Mouse (Mus musculus): ENCODE results near the gene Olfr976. TPM values are rescaled to one million over a fixed set of nuclear protein-coding genes. Genes with fewer than 3 reads are reported as not detected.
"Not testable (repeated sequence)": the region's sequence is repeated elsewhere in the genome, so short reads cannot be mapped to it uniquely, and the experiment has no call there.

Olfr976 gene
- not detected for total RNA-seq (2021)
- long read RNA-seq, experiment 1: 0 reads
- long read RNA-seq, experiment 2: 0 reads

- DNase-seq (ENCODE audit: low spot score in 2 of 2); intact Hi-C loops (cut with DNase I): not testable (repeated sequence)
Measured at GRCm38 (mm10) chr9:39961033-39961432, at the start of gene Olfr976. Olfr976 (minus strand) TSS chr9:39961133.

GRCm38 (mm10) chr9:40009482-40009881 lies 48.5 kb upstream of the Olfr976 start, which contains the start of gene Olfr980:
Olfr980 (minus strand) TSS chr9:40009582.
- DNase-seq (ENCODE audit: low spot score in 2 of 2): no peak
- intact Hi-C loops (cut with DNase I): no loop called here

DNA sequence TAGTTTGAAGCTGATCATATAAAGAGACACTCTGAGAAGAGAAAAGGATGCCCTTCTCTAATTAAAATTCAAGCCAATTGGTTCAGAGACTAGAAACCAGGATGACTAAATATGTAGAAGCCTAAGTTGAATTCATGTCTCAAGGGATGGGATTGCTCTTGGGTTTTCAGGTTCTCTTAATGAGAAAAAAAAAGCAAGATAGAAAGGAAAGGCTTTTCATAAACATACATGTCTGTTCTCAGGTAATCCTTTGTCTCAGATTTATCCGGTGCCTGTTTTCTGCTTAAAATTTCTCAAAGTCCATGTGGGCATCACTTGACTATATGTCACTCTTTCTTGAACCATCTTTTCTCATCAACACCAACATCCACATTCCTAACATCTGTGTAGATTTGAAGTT lies 42.4 kb upstream of the Olfr976 start, which contains the start of gene Olfr979:
TSS of gene Olfr979 (minus strand) at position 101 of the 400 bp plus-strand sequence.
- intact Hi-C loops (cut with DNase I): no loop called here
- DNase-seq (ENCODE audit: low spot score in 2 of 2): no peak

GRCm38 (mm10) chr9:39991813-39992212 lies 30.9 kb upstream of the Olfr976 start, which contains the start of gene Olfr978:
Olfr978 (plus strand) TSS chr9:39992113.
- intact Hi-C loops (cut with DNase I): no loop called here
- no peak for DNase-seq (ENCODE audit: low spot score in 2 of 2)

GRCm38 (mm10) chr9:39976581-39977145 lies 15.7 kb upstream of the Olfr976 start:
- intact Hi-C loops (cut with DNase I); DNase-seq (ENCODE audit: low spot score in 2 of 2): not testable (repeated sequence)

DNA sequence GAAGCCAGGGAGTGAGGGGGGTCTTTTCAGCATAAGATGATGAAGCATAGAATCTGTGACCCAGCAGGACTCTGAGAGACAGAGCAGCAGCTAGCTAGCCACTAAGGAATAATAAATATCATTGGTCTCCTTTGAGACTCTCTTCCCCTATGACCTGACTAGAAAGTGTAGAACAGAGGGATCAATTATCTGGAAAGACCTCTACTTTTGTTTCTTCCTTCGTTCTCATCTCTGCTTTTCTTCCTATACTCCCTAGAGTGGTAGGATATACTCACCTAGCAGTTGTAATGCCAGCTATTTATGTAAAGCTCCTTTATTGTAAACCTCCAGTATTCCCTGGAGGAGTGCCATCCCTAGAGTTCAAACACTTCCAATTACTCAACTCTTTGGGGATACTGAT lies 9.0 kb downstream of the Olfr976 start, which contains the start of gene Olfr975:
TSS of gene Olfr975 (minus strand) at position 101 of the 400 bp plus-strand sequence.
- intact Hi-C loops (cut with DNase I): no loop called here
- no peak for DNase-seq (ENCODE audit: low spot score in 2 of 2)

GRCm38 (mm10) chr9:39937201-39937600 lies 23.7 kb downstream of the Olfr976 start, which contains the start of gene Olfr974:
Olfr974 (plus strand) TSS chr9:39937501.
- no peak for DNase-seq (ENCODE audit: low spot score in 2 of 2)
- intact Hi-C loops (cut with DNase I): no loop called here

GRCm38 (mm10) chr9:39928837-39929236 lies 32.1 kb downstream of the Olfr976 start:
- DNase-seq (ENCODE audit: low spot score in 2 of 2); intact Hi-C loops (cut with DNase I): not testable (repeated sequence)

- intact Hi-C loops (cut with DNase I); DNase-seq (ENCODE audit: low spot score in 2 of 2): not testable (repeated sequence)
Measured at GRCm38 (mm10) chr9:39927975-39928836, 32.7 kb downstream of the Olfr976 start.

DNA sequence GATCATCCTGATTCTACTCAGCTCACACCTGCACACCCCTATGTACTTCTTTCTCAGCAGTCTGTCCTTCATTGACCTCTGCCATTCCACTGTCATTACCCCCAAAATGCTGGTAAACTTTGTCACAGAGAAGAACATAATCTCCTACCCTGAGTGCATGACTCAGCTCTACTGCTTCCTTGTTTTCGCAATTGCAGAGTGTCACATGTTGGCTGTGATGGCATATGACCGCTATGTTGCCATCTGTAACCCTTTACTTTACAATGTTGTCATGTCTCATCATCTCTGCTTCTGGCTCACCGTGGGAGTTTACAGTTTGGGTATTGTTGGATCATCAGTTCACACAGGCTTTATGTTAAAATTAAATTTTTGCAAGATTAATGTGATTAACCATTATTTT lies 51.0 kb downstream of the Olfr976 start:
- no peak for DNase-seq (ENCODE audit: low spot score in 2 of 2)
- intact Hi-C loops (cut with DNase I): no loop called here

DNA sequence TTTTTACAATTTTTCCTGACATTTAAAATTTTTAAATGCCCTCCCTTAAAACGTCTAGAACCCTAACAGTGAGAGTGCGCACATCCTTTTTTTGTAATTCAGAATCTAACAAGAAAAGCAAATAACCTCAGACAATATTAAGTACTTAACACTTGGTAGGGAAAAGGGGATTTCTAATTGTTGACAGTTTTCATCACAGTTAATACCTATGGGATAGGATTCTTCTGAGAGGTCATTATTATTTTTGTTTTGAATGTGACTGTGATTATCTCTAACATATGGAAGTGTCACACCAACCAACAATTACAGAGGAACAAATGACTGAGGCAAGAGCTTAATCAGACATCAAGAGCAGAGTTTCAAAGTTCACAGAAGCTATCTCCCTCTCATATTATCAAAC lies 53.9 kb downstream of the Olfr976 start, which contains the start of gene Olfr229:
TSS of gene Olfr229 (plus strand) at position 301 of the 400 bp plus-strand sequence.
- intact Hi-C loops (cut with DNase I): no loop called here
- DNase-seq (ENCODE audit: low spot score in 2 of 2): no peak

DNA sequence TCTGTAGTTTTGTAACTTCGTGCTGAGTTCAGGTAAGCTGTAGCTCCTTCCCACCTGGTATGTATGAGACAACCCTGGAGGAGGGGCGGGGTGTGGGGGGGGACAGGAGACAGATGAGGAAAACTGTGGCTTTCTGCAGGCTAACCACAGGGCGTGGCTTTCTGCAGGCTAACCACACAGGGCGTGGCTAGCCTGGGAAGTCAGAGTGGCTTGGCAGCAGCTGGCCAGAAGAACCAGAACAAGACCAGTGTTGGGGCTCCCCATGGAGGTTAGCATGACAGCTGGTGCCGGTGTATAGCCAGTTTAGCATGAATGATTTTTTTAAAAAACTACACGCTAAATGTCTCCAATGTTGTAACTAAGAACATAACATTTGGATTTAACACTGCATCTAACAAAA lies 55.8 kb downstream of the Olfr976 start:
- no peak for DNase-seq (ENCODE audit: low spot score in 2 of 2)
- intact Hi-C loops (cut with DNase I): no loop called here

Other genes starting within 250 kb of the Olfr976 start
- gene Olfr965, start 249.8 kb downstream of the Olfr976 start, total RNA-seq (2021): not detected
- not detected for gene Olfr150, start 230.2 kb downstream of the Olfr976 start, total RNA-seq (2021)
- gene Olfr967, start 214.9 kb downstream of the Olfr976 start, total RNA-seq (2021): not detected
- not detected for gene Olfr968, start 177.9 kb downstream of the Olfr976 start, total RNA-seq (2021)
- not detected for gene Olfr969, start 170.2 kb downstream of the Olfr976 start, total RNA-seq (2021)
- gene Olfr970, start 152.3 kb downstream of the Olfr976 start, total RNA-seq (2021): not detected
- not detected for gene Olfr971, start 124.3 kb downstream of the Olfr976 start, total RNA-seq (2021)
- not detected for gene Olfr972, start 94.7 kb downstream of the Olfr976 start, total RNA-seq (2021)
- gene Olfr229, start 53.8 kb downstream of the Olfr976 start, total RNA-seq (2021): not detected
- gene Olfr974, start 23.6 kb downstream of the Olfr976 start, total RNA-seq (2021): not detected
- not detected for gene Olfr975, start 9.1 kb downstream of the Olfr976 start, total RNA-seq (2021)
- gene Olfr978, start 31.0 kb upstream of the Olfr976 start, total RNA-seq (2021): not detected
- not detected for gene Olfr979, start 42.3 kb upstream of the Olfr976 start, total RNA-seq (2021)
- not detected for gene Olfr980, start 48.4 kb upstream of the Olfr976 start, total RNA-seq (2021)
- gene Olfr981, start 60.3 kb upstream of the Olfr976 start, total RNA-seq (2021): not detected
- not detected for gene Olfr982, start 112.7 kb upstream of the Olfr976 start, total RNA-seq (2021)
- not detected for gene Olfr983, start 132.5 kb upstream of the Olfr976 start, total RNA-seq (2021)
- gene Olfr984, start 153.1 kb upstream of the Olfr976 start, total RNA-seq (2021): under 1 TPM in 1 of 2 experiments, not detected in 1; 0.07 TPM
- gene Olfr985, start 169.1 kb upstream of the Olfr976 start, total RNA-seq (2021): not detected
- gene Tmem225, start 187.0 kb upstream of the Olfr976 start, total RNA-seq (2021): not detected
- under 1 TPM in 1 of 2 experiments, not detected in 1; 0.13 TPM for gene Olfr986, start 219.8 kb upstream of the Olfr976 start, total RNA-seq (2021)
- 1 to 10 TPM; 2.3 to 2.5 TPM for gene Zfp202, start 231.2 kb upstream of the Olfr976 start, total RNA-seq (2021)